Comparison of ENCODE assay signal across 13 mouse cellular contexts in genomic region chr11:46488231-46488630, GRCm38 (mm10). TPM values are rescaled to one million over a fixed set of nuclear protein-coding genes. Genes with fewer than 3 reads are reported as not detected.
DNase-seq lines count a peak whose midpoint lies in the region; ATAC-seq and TF ChIP-seq lines count a peak whose summit lies in the region.
"Had no signal": no experiment of that assay in that cellular context is flagged by ENCODE, and none has a peak within 500 bp of the region (broad histone marks: within the 10 kb centered on the region; RNA-seq: fewer than 3 reads in every experiment).

No protein-coding gene starts in this region.

- no peak for DNase-seq in forebrain, postnatal 0 days
- DNase-seq in lung, embryonic 14.5 days: peak; percentile 7
- DNase-seq in lung, postnatal 36 days: no peak
- DNase-seq in NIH3T3 (ENCODE audit: low read depth): peak; percentile 11
- DNase-seq in retina, postnatal 1 day: peak; percentile 7
- no peak for DNase-seq in right cerebral cortex, postnatal 4 days
- no peak for DNase-seq in embryo, embryonic 9.5 days (ENCODE audit: extremely low spot score)
- DNase-seq: cerebellum, postnatal 14 days had no signal

- H3K4me3 ChIP-seq in forebrain, postnatal 0 days (ENCODE audit: low read depth, low read length): no peak overlapping the region
- H3K4me3 ChIP-seq in forebrain, embryonic 15.5 days: no peak overlapping the region
- H3K4me3 ChIP-seq in lung, embryonic 14.5 days (ENCODE audit: low read depth, low read length): no peak overlapping the region
- H3K4me3 ChIP-seq: hindbrain, embryonic 12.5 days had no signal

- WGBS in forebrain, postnatal 0 days: 8% methylated on average over 1 of the region's 1 CpGs
- WGBS in forebrain, embryonic 15.5 days: 13% methylated on average over 1 of the region's 1 CpGs
- WGBS in lung, embryonic 14.5 days: 22% methylated on average over 1 of the region's 1 CpGs

- H3K9me3 ChIP-seq in forebrain, postnatal 0 days (ENCODE audit: low read length): no peaks in the 10 kb centered on the region
- no peaks in the 10 kb centered on the region for H3K9me3 ChIP-seq in forebrain, embryonic 15.5 days
- no peaks in the 10 kb centered on the region for H3K9me3 ChIP-seq in lung, embryonic 14.5 days (ENCODE audit: low read depth, low read length)
- H3K9me3 ChIP-seq: hindbrain, embryonic 12.5 days had no signal

- no peaks in the 10 kb centered on the region for H3K4me1 ChIP-seq in forebrain, postnatal 0 days (ENCODE audit: insufficient read depth)
- H3K4me1 ChIP-seq in forebrain, embryonic 15.5 days: no peaks in the 10 kb centered on the region
- H3K4me1 ChIP-seq in lung, embryonic 14.5 days (ENCODE audit: insufficient read depth): no peaks in the 10 kb centered on the region
- H3K4me1 ChIP-seq: hindbrain, embryonic 12.5 days had no signal

- 0 out of 2 replicates have a peak, but pooled peaks have one; percentile 8 for TF ChIP-seq CTCF in forebrain, postnatal 0 days (IDR thresholded peaks at IDR 0.05; ENCODE audit: low read depth)
- 0 out of 2 replicates have a peak, but pooled peaks have one; percentile 6 for TF ChIP-seq CTCF in lung, embryonic 14.5 days (IDR thresholded peaks at IDR 0.05; ENCODE audit: low read depth)

- no peaks in the 10 kb centered on the region for H3K36me3 ChIP-seq in forebrain, postnatal 0 days (ENCODE audit: insufficient read depth)
- H3K36me3 ChIP-seq in forebrain, embryonic 15.5 days: no peaks in the 10 kb centered on the region
- no peaks in the 10 kb centered on the region for H3K36me3 ChIP-seq in lung, embryonic 14.5 days (ENCODE audit: insufficient read depth)
- H3K36me3 ChIP-seq: hindbrain, embryonic 12.5 days had no signal

- H3K9ac ChIP-seq in forebrain, postnatal 0 days: no peak overlapping the region
- no peak overlapping the region for H3K9ac ChIP-seq in forebrain, embryonic 15.5 days (replicated peaks)
- no peak overlapping the region for H3K9ac ChIP-seq in lung, embryonic 14.5 days
- H3K9ac ChIP-seq: hindbrain, embryonic 12.5 days had no signal

- H3K27me3 ChIP-seq in forebrain, postnatal 0 days (ENCODE audit: insufficient read depth, low read length): no peaks in the 10 kb centered on the region
- H3K27me3 ChIP-seq in forebrain, embryonic 15.5 days: no peaks in the 10 kb centered on the region
- H3K27me3 ChIP-seq in lung, embryonic 14.5 days (ENCODE audit: insufficient read depth, low read length): no peaks in the 10 kb centered on the region
- H3K27me3 ChIP-seq: hindbrain, embryonic 12.5 days had no signal

- H3K4me2 ChIP-seq in forebrain, postnatal 0 days (ENCODE audit: low read depth): no peak overlapping the region
- no peak overlapping the region for H3K4me2 ChIP-seq in forebrain, embryonic 15.5 days (replicated peaks)
- no peak overlapping the region for H3K4me2 ChIP-seq in lung, embryonic 14.5 days
- H3K4me2 ChIP-seq: heart, embryonic 11.5 days; hindbrain, embryonic 12.5 days had no signal

- H3K27ac ChIP-seq in forebrain, postnatal 0 days (ENCODE audit: low read depth, low read length): no peak overlapping the region
- H3K27ac ChIP-seq in forebrain, embryonic 15.5 days (replicated peaks): no peak overlapping the region
- H3K27ac ChIP-seq in lung, embryonic 14.5 days (ENCODE audit: low read depth): no peak overlapping the region
- H3K27ac ChIP-seq: hindbrain, embryonic 12.5 days had no signal

- no peak for ATAC-seq in forebrain, postnatal 0 days
- ATAC-seq in forebrain, embryonic 15.5 days (replicated peaks): no peak
- ATAC-seq in lung, embryonic 14.5 days (ENCODE audit: insufficient read depth): no peak

RNA-seq across cellular contexts. Expression of gene Havcr2, which starts 33.5 kb away (rescaled TPM):
- 0.23 and 1.1 TPM in 2 replicates for total RNA-seq in forebrain, postnatal 0 days (2014; rRNA removed)
- polyA plus RNA-seq in forebrain, postnatal 0 days (2015; fragmentation: Nextera tagmentation; extraction: Ambion mirVana): 0.13 and 0.22 TPM in 2 replicates
- 0.18 and 0.42 TPM in 2 replicates for polyA plus RNA-seq in forebrain, embryonic 15.5 days (2015; fragmentation: Nextera tagmentation; extraction: Ambion mirVana)
- polyA plus RNA-seq in lung, embryonic 14.5 days (2014; fragmentation: Nextera tagmentation; extraction: Ambion mirVana): 0.21 and 0.24 TPM in 2 replicates

RNA-seq across cellular contexts. Expression of gene Gm12169, which starts 35.8 kb away (rescaled TPM):
- not detected in 2 replicates for total RNA-seq in forebrain, postnatal 0 days (2014; rRNA removed)
- polyA plus RNA-seq in forebrain, postnatal 0 days (2015; fragmentation: Nextera tagmentation; extraction: Ambion mirVana): not detected in 2 replicates
- polyA plus RNA-seq in forebrain, embryonic 15.5 days (2015; fragmentation: Nextera tagmentation; extraction: Ambion mirVana): not detected in 2 replicates
- polyA plus RNA-seq in lung, embryonic 14.5 days (2014; fragmentation: Nextera tagmentation; extraction: Ambion mirVana): not detected in 2 replicates
- polyA plus RNA-seq: heart, embryonic 11.5 days; hindbrain, embryonic 12.5 days; kidney, embryonic 14.5 days; limb, embryonic 11.5 days had no signal

RNA-seq across cellular contexts. Expression of gene Med7, which starts 51.5 kb away (rescaled TPM):
- total RNA-seq in forebrain, postnatal 0 days (2014; rRNA removed): 39.7 and 43.9 TPM in 2 replicates
- 60.3 and 70.6 TPM in 2 replicates for polyA plus RNA-seq in forebrain, postnatal 0 days (2015; fragmentation: Nextera tagmentation; extraction: Ambion mirVana)
- 78.5 and 83.2 TPM in 2 replicates for polyA plus RNA-seq in forebrain, embryonic 15.5 days (2015; fragmentation: Nextera tagmentation; extraction: Ambion mirVana)
- 69.3 and 71.8 TPM in 2 replicates for polyA plus RNA-seq in lung, embryonic 14.5 days (2014; fragmentation: Nextera tagmentation; extraction: Ambion mirVana)

Comparison
In these comparisons a context has a peak if more than half of its experiments do, and no peak if none do; other contexts are left out.
1. DNase-seq: peak in lung, embryonic 14.5 days (single experiment), NIH3T3 (single experiment) and retina, postnatal 1 day (single experiment); none in forebrain, postnatal 0 days (single experiment), lung, postnatal 36 days (single experiment), right cerebral cortex, postnatal 4 days (single experiment) and embryo, embryonic 9.5 days (single experiment).